Mouse (Mus musculus) ES-Bruce4 (cell line): ENCODE data around the gene Mfsd6l. TPM values are rescaled to one million over a fixed set of nuclear protein-coding genes. Genes with fewer than 3 reads are reported as not detected.

ENCODE experiments used
- H3K27ac ChIP-seq: 2 replicates; pipeline ENCODE4 v1.5.1; 2012; ENCODE audit warnings: low read length, inconsistent platforms; ENCODE audit not compliant: insufficient read depth
- H3K27me3 ChIP-seq: 2 replicates; pipeline ENCODE4 v1.6.1; 2012; ENCODE audit warnings: mild to moderate bottlenecking, low read length, inconsistent platforms; ENCODE audit not compliant: control insufficient read depth, poor library complexity, insufficient read depth, severe bottlenecking
- H3K36me3 ChIP-seq: 2 replicates; pipeline ENCODE4 v1.6.1; 2012; ENCODE audit warnings: inconsistent platforms, mild to moderate bottlenecking, low read length, moderate library complexity; ENCODE audit not compliant: control insufficient read depth, poor library complexity, insufficient read depth, severe bottlenecking
- H3K4me1 ChIP-seq: one replicate; pipeline ENCODE4 v1.8.1; 2011; ENCODE audit warnings: low read length; ENCODE audit not compliant: control insufficient read depth, insufficient read depth
- H3K4me3 ChIP-seq: 2 replicates; pipeline ENCODE4 v1.5.1; 2011; ENCODE audit warnings: low read depth, mild to moderate bottlenecking, low read length
- H3K9ac ChIP-seq: 2 replicates; pipeline ENCODE4 v1.6.1; 2012; ENCODE audit warnings: low read depth, mild to moderate bottlenecking, inconsistent platforms; ENCODE audit not compliant: poor library complexity, severe bottlenecking
- H3K9me3 ChIP-seq: replicated peaks from 2 replicates; pipeline ENCODE4 v1.6.1; 2012; ENCODE audit warnings: mild to moderate bottlenecking, low read length, inconsistent platforms; ENCODE audit not compliant: control insufficient read depth, poor library complexity, insufficient read depth, severe bottlenecking
- CTCF ChIP-seq: IDR thresholded peaks from one replicate; pipeline ENCODE4 v1.8.1; 2011; ENCODE audit warnings: low read depth, low read length
- EP300 ChIP-seq: IDR thresholded peaks from 2 replicates; pipeline ENCODE4 v1.6.1; 2011; ENCODE audit warnings: low read depth, low read length; ENCODE audit not compliant: insufficient read depth
- POLR2A ChIP-seq: IDR thresholded peaks from one replicate; pipeline ENCODE4 v1.8.1; 2011; ENCODE audit warnings: low read length; ENCODE audit not compliant: insufficient read depth
- polyA plus RNA-seq: library from polyadenylated mRNA; stranded (reverse); fragments of >200 nt; gene quantifications from 2 replicates; pipeline ENCODE4 v1.2.4, GENCODE M21; 2011; ENCODE audit warnings: low read depth; ENCODE audit not compliant: missing spikeins, insufficient read depth, insufficient read length

The Mfsd6l gene
- polyA plus RNA-seq, 1 experiment = 0.48 TPM

DNA sequence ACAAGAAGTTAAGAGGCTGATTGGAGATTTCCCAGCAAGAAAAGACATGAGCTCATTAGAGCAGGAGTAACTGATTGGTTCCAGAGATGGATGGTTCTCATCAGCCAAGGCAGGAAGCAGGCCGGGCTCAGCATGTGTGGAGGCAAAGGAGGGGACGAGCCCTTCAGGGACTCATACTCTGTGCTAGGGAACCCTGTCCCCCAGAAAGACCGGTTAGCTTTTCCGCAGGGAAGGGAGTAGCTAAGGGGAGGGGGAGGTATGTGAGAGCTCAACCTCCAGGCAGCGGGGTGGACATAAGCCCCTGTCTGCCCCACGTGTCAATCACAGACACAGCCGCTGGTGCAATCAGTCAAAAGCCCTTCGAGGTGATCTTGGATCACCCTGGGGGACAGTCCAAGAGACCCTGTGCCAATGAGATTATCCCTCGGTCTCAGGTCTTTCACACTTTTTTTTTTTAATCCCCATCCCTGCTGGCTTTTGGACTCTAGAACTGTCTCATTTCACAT, 45.6 kb downstream of the Mfsd6l start:
- TF ChIP-seq CTCF (no peak), EP300 (no peak), POLR2A (no peak)
- H3K27me3 ChIP-seq = no peaks in the 10 kb centered on the region
- H3K9me3 ChIP-seq = no peaks in the 10 kb centered on the region
- H3K27ac ChIP-seq = no peak overlapping the region
- no peaks in the 10 kb centered on the region for H3K36me3 ChIP-seq
- H3K4me3 ChIP-seq = no peak overlapping the region
- no peak overlapping the region for H3K9ac ChIP-seq
- H3K4me1 ChIP-seq = no peaks in the 10 kb centered on the region

DNA sequence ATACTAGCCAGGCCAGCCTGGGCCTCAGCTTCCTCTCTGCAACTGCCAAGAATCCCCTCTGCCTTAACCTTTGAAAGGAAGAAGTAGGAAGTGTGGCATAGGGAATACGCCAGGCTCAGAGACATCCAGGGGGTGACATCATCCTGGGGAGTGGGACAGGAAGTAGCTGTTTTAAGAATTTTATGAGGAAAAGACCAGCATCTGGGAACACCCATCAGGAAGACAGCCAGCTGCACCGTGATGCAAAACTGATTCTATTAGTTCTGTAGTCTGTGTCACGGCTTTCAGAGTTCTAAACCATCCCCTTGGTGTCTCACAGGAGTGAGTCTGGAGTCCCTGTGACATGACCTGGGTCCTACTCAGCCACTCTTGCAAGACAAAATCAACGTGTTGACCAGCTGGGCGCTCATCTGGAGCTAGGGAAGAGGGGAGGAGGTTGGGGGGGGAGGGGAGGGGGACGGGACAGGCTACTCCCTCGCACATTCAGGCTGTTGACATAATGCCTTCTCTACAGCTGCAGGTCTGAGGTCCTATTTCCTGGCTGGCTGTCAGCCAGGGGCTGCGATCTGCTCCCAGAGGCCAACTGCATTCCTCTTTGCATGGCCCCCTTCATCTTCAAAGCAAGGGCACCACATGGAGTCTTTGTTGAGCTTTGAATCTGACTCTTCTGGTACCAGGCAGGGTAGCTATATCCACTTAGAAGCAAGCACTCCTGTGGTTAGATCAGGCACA, 46.4 kb downstream of the Mfsd6l start:
- TF ChIP-seq CTCF (no peak), EP300 (no peak), POLR2A (no peak)
- H3K27ac ChIP-seq = no peak overlapping the region
- no peaks in the 10 kb centered on the region for H3K9me3 ChIP-seq
- H3K4me3 ChIP-seq = no peak overlapping the region
- no peaks in the 10 kb centered on the region for H3K4me1 ChIP-seq
- no peak overlapping the region for H3K9ac ChIP-seq
- no peaks in the 10 kb centered on the region for H3K36me3 ChIP-seq
- no peaks in the 10 kb centered on the region for H3K27me3 ChIP-seq

DNA sequence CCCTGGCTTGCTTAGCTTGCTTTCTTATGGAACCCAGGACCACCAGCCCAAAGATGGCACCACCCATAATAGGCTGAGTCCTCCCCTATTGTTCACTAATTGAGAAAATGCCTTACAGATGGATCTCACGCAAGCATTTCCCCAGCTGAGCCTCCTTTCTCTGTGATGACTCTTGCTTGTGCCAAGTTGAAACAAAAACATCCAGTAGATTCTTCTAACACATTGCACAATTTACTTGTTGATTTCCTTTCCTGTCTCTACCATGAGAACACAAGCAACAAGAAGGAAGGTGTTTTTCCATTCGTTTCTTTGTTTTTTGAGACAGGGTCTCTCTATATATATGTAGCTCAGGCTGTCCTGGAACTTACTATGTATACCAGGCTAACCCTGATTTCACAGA, 51.1 kb downstream of the Mfsd6l start:
- no peaks in the 10 kb centered on the region for H3K27me3 ChIP-seq
- H3K9me3 ChIP-seq = no peaks in the 10 kb centered on the region
- H3K27ac ChIP-seq = no peak overlapping the region
- no peaks in the 10 kb centered on the region for H3K36me3 ChIP-seq
- no peak overlapping the region for H3K4me3 ChIP-seq
- no peak overlapping the region for H3K9ac ChIP-seq
- H3K4me1 ChIP-seq = no peaks in the 10 kb centered on the region
- TF ChIP-seq CTCF (no peak), EP300 (no peak), POLR2A (no peak)

Other genes starting within 250 kb of the Mfsd6l start
- gene Ntn1, start 155.4 kb upstream of the Mfsd6l start, polyA plus RNA-seq = 22.3 and 22.6 TPM in 2 replicates
- gene Pik3r5, start 124.1 kb upstream of the Mfsd6l start, polyA plus RNA-seq = 1.7 and 1.8 TPM in 2 replicates
- not detected in 2 replicates for gene Pik3r6, start 53.2 kb upstream of the Mfsd6l start, polyA plus RNA-seq
- not detected in 2 replicates for gene Ccdc42, start 30.8 kb downstream of the Mfsd6l start, polyA plus RNA-seq
- 157 and 172 TPM in 2 replicates for gene Myh10, start 135.4 kb downstream of the Mfsd6l start, polyA plus RNA-seq